Comparison of ENCODE assay signal across 8 mouse cellular contexts in genomic region chr11:60182116-60182670, GRCm38 (mm10). TPM values are rescaled to one million over a fixed set of nuclear protein-coding genes. Genes with fewer than 3 reads are reported as not detected.
DNase-seq lines count a peak whose midpoint lies in the region; ATAC-seq and TF ChIP-seq lines count a peak whose summit lies in the region.

No protein-coding gene starts in this region.

- H3K4me3 ChIP-seq in cerebellum, adult 2 months (replicated peaks; ENCODE audit: insufficient read depth, low read depth, low read length) = no peak overlapping the region
- H3K4me3 ChIP-seq in neural tube, embryonic 11.5 days (ENCODE audit: low read depth, low read length) = no peak overlapping the region
- no peak overlapping the region for H3K4me3 ChIP-seq in stomach, embryonic 15.5 days (replicated peaks)

- TF ChIP-seq POLR2A in cerebellum, adult 2 months (IDR thresholded peaks at IDR 0.05; ENCODE audit: borderline replicate concordance, insufficient read depth, low read length) = no peak

- H3K9ac ChIP-seq in neural tube, embryonic 11.5 days (ENCODE audit: low read length) = no peak overlapping the region
- H3K9ac ChIP-seq in stomach, embryonic 15.5 days = no peak overlapping the region; the same call in 1 of the 2 replicates

- H3K4me2 ChIP-seq in neural tube, embryonic 11.5 days (ENCODE audit: low read depth) = no peak overlapping the region
- no peak overlapping the region for H3K4me2 ChIP-seq in stomach, embryonic 15.5 days

- H3K4me1 ChIP-seq in cerebellum, adult 2 months (ENCODE audit: control insufficient read depth, insufficient read depth, low read length) = peaks cover 49% of the 10 kb centered on the region
- peaks cover 48% of the 10 kb centered on the region for H3K4me1 ChIP-seq in neural tube, embryonic 11.5 days (ENCODE audit: control insufficient read depth, insufficient read depth, low read length)
- H3K4me1 ChIP-seq in stomach, embryonic 15.5 days = peaks cover 84% of the 10 kb centered on the region

- no peaks in the 10 kb centered on the region for H3K27me3 ChIP-seq in cerebellum, adult 2 months (ENCODE audit: control insufficient read depth, insufficient read depth, low read length)
- H3K27me3 ChIP-seq in neural tube, embryonic 11.5 days (ENCODE audit: control insufficient read depth, insufficient read depth, low read length) = no peaks in the 10 kb centered on the region
- H3K27me3 ChIP-seq in stomach, embryonic 15.5 days (replicated peaks) = no peaks in the 10 kb centered on the region

- H3K9me3 ChIP-seq in neural tube, embryonic 11.5 days (ENCODE audit: control insufficient read depth, low read length) = no peaks in the 10 kb centered on the region
- no peaks in the 10 kb centered on the region for H3K9me3 ChIP-seq in stomach, embryonic 15.5 days

- no peak for TF ChIP-seq CTCF in cerebellum, adult 2 months (IDR thresholded peaks at IDR 0.05; ENCODE audit: borderline replicate concordance, insufficient read depth, low read depth, low read length)

- no peak overlapping the region for H3K27ac ChIP-seq in cerebellum, adult 2 months (ENCODE audit: insufficient read depth, low read length)
- peak overlapping the region; percentile 76 for H3K27ac ChIP-seq in neural tube, embryonic 11.5 days (ENCODE audit: low read depth, low read length)
- H3K27ac ChIP-seq in stomach, embryonic 15.5 days = 0 out of 2 replicates have a peak overlapping the region, but pooled peaks have one; percentile 46

- 80% methylated on average over 12 of the region's 12 CpGs for WGBS in cerebellum, adult 2 months
- 86% methylated on average over 12 of the region's 12 CpGs for WGBS in neural tube, embryonic 11.5 days
- WGBS in stomach, embryonic 15.5 days = 78% methylated on average over 12 of the region's 12 CpGs

- peaks cover 15% of the 10 kb centered on the region for H3K36me3 ChIP-seq in neural tube, embryonic 11.5 days (ENCODE audit: control insufficient read depth, insufficient read depth, low read length)
- H3K36me3 ChIP-seq in stomach, embryonic 15.5 days = peaks cover 19% of the 10 kb centered on the region; the same call in 1 of the 2 replicates

- no peak for ATAC-seq in neural tube, embryonic 11.5 days (ENCODE audit: insufficient read depth, low FRiP score, low TSS enrichment)
- ATAC-seq in stomach, embryonic 15.5 days (ENCODE audit: insufficient read depth, low FRiP score, low read depth) = no peak

- DNase-seq in cerebellum, adult 18-20 months = peak; percentile 19 to 30
- DNase-seq in cerebellum, adult 2 months = no peak
- no peak for DNase-seq in neural tube, embryonic 11.5 days (ENCODE audit: low spot score)
- DNase-seq in neural tube, embryonic 10.5 days (ENCODE audit: extremely low spot score, low spot score) = no peak
- peak; percentile 87 for DNase-seq in kidney, postnatal 10 days
- no peak for DNase-seq in right cerebral cortex, postnatal 14 days
- no peak for DNase-seq in testis, postnatal 14 days (ENCODE audit: low spot score)

RNA-seq across cellular contexts. Expression of gene Srebf1, which starts 40.2 kb away (rescaled TPM):
- polyA plus RNA-seq in cerebellum, adult 2 months (2012; rRNA removed) = 56.1 and 66.3 TPM in 2 replicates
- polyA plus RNA-seq in neural tube, embryonic 11.5 days (2014; fragmentation: Nextera tagmentation; extraction: Ambion mirVana) = 53.3 and 54.7 TPM in 2 replicates
- polyA plus RNA-seq in stomach, embryonic 15.5 days (2015; fragmentation: Nextera tagmentation; extraction: Ambion mirVana) = 81.5 and 83.5 TPM in 2 replicates

Comparison
In these comparisons a context has a peak if more than half of its experiments do, and no peak if none do; other contexts are left out.
1. DNase-seq: peak in cerebellum, adult 18-20 months (2 of 2) and kidney, postnatal 10 days (single experiment); none in cerebellum, adult 2 months (0 of 2), neural tube, embryonic 11.5 days (single experiment), neural tube, embryonic 10.5 days (single experiment), right cerebral cortex, postnatal 14 days (single experiment) and testis, postnatal 14 days (single experiment).